Mouse (Mus musculus): ENCODE data around the gene Cass4.

DNA sequence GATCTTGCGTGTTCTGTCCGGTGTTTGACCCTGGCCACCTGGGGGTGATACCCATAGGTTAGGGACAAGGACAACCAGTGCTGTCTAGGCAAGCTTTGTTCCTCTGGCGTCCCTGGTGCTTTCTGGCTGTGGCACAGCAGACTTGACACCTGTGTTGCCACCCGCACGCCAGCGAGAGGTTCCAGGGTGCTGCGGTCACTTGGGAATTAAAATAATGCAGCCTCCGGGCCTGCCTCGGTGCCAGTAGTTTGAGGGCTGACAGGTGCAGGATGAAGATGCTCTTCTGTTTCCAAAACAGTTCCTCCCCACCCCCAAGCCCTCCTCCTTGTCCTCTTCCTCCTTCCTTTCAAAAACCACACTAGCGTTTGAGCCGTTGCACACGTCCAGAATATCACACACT lies 11.7 kb upstream of the Cass4 start:
- TF ChIP-seq CTCF (IDR thresholded peaks at IDR 0.05; ENCODE audit: extremely low read depth, insufficient read depth, low read length) (no peak), POLR2A (IDR thresholded peaks at IDR 0.05; ENCODE audit: extremely low read depth, insufficient read depth, low read length) (no peak)

All from cortical plate, adult 2 months (tissue).